Mouse (Mus musculus) kidney, embryonic 15.5 days (tissue): ENCODE results near the gene Cdk1. TPM values are rescaled to one million over a fixed set of nuclear protein-coding genes. Genes with fewer than 3 reads are reported as not detected.
A peak's percentile ranks its signal among the peaks of the same experiment; 100 is the strongest.
"Not testable (repeated sequence)": the region's sequence is repeated elsewhere in the genome, so short reads cannot be mapped to it uniquely, and the experiment has no call there.

Experiments
- ATAC-seq: fragments of 200-750 bp; cut with Nextera tagmentation; replicated peaks from 2 replicates; pipeline ENCODE4 v1.8.0; 2017; ENCODE audit warnings: moderate TSS enrichment; ENCODE audit not compliant: low FRiP score
- H3K27ac ChIP-seq: fragments of 300-500 bp; sonication (generic); 2 replicates; pipeline ENCODE4 v1.5.1; 2015; ENCODE audit warnings: mild to moderate bottlenecking, inconsistent platforms
- H3K27me3 ChIP-seq: fragments of 300-500 bp; sonication (generic); 2 replicates; pipeline ENCODE4 v1.6.1; 2015; ENCODE audit warnings: inconsistent platforms
- H3K36me3 ChIP-seq: fragments of 300-500 bp; sonication (generic); 2 replicates; pipeline ENCODE4 v1.6.1; 2015; ENCODE audit warnings: inconsistent platforms
- H3K4me1 ChIP-seq: fragments of 300-500 bp; sonication (generic); 2 replicates; pipeline ENCODE4 v1.6.1; 2015; ENCODE audit warnings: inconsistent platforms
- H3K4me2 ChIP-seq: fragments of 300-500 bp; sonication (generic); 2 replicates; pipeline ENCODE4 v1.6.1; 2015; ENCODE audit warnings: moderate library complexity, mild to moderate bottlenecking, inconsistent platforms
- H3K4me3 ChIP-seq: fragments of 300-500 bp; sonication (generic); replicated peaks from 2 replicates; pipeline ENCODE4 v1.5.1; 2015; ENCODE audit warnings: mild to moderate bottlenecking, inconsistent platforms
- H3K9ac ChIP-seq: fragments of 300-500 bp; sonication (generic); 2 replicates; pipeline ENCODE4 v1.6.1; 2015; ENCODE audit warnings: mild to moderate bottlenecking, inconsistent platforms
- H3K9me3 ChIP-seq: fragments of 300-500 bp; sonication (generic); replicated peaks from 2 replicates; pipeline ENCODE4 v1.6.1; 2016; ENCODE audit warnings: inconsistent platforms
- WGBS: fragments of 180-500 bp; shearing (Covaris S2); methylation state at CpG from one replicate; pipeline ENCODE4 v1.1.7; 2015; ENCODE audit warnings: mixed read lengths; 5-methylcytosine and 5-hydroxymethylcytosine counted together
- polyA plus RNA-seq: library from polyadenylated mRNA; unstranded; fragments of >200 nt; fragmentation: Nextera tagmentation; extraction: Ambion mirVana; gene quantifications from 2 replicates; pipeline ENCODE4 v1.2.1, GENCODE M21; 2015

Gene Cdk1
- polyA plus RNA-seq, 1 experiment from 2014 or later: 490 TPM

DNA sequence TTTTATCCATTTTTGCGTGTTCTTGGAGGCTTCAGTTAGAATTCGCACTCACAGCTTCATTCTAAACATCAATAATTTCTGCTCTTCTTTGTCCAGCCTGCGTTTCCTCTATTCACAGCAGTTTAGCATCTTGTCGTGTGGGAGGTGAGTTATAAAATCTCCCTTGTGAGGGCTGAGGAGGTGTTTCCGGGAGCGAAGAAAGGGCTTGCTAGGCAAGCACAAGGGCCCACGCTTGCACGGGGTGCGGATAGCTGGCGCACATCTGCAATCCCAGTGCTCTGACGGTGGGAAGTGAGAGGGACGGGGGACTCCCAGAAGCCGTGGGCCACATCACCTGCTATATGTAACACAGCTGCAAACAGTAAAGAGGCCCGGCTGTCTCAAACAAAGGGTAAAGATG, 19.3 kb upstream of the Cdk1 start:
- no peak overlapping the region for H3K4me2 ChIP-seq
- 56% methylated on average over 14 of the region's 14 CpGs for WGBS
- ATAC-seq: no peak
- no peak overlapping the region for H3K9ac ChIP-seq
- H3K9me3 ChIP-seq: no peaks in the 10 kb centered on the region
- no peaks in the 10 kb centered on the region for H3K4me1 ChIP-seq
- no peak overlapping the region for H3K4me3 ChIP-seq
- no peaks in the 10 kb centered on the region for H3K36me3 ChIP-seq
- H3K27ac ChIP-seq: no peak overlapping the region
- H3K27me3 ChIP-seq: no peaks in the 10 kb centered on the region

GRCm38 (mm10) chr10:69371441-69371840, 18.7 kb upstream of the Cdk1 start:
- 0 out of 2 replicates have a peak, but pooled peaks have one; percentile 49 for ATAC-seq
- Histone ChIP-seq H3K9me3 (no peaks in the 10 kb centered on the region), H3K36me3 (no peaks in the 10 kb centered on the region), H3K9ac (no peak overlapping the region), H3K27ac (no peak overlapping the region), H3K4me3 (no peak overlapping the region), H3K4me2 (no peak overlapping the region), H3K4me1 (no peaks in the 10 kb centered on the region), H3K27me3 (no peaks in the 10 kb centered on the region)
- 23% methylated on average over 10 of the region's 10 CpGs for WGBS

DNA sequence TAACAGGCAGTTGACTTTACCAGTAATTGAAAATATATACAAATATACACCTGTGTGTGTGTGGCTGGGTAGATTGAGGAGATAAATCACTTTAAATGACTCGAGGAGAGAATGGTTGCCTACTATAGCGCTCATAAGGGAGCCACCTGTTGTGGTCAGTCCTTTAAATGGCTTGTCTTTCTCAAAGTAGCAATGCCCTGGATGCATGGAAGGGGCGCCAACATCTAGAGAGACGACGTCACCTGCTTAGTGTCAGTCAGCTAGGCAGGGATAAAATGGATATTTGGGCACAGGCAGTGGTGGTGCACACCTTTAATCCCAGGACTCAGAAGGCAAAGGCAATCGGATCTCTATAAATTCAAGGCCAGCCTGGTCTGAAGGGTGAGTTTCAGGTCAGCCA, 16.6 kb upstream of the Cdk1 start:
- no peak overlapping the region for H3K27ac ChIP-seq
- no peaks in the 10 kb centered on the region for H3K9me3 ChIP-seq
- no peaks in the 10 kb centered on the region for H3K36me3 ChIP-seq
- ATAC-seq: no peak
- no peaks in the 10 kb centered on the region for H3K4me1 ChIP-seq
- H3K4me3 ChIP-seq: no peak overlapping the region
- WGBS: 81% methylated on average over 6 of the region's 6 CpGs
- H3K9ac ChIP-seq: no peak overlapping the region
- H3K27me3 ChIP-seq: no peaks in the 10 kb centered on the region
- no peak overlapping the region for H3K4me2 ChIP-seq

- WGBS: 90% methylated on average over 13 of the region's 13 CpGs
- H3K9ac ChIP-seq: no peak overlapping the region
Observed at GRCm38 (mm10) chr10:69366877-69367387, 14.2 kb upstream of the Cdk1 start.

DNA sequence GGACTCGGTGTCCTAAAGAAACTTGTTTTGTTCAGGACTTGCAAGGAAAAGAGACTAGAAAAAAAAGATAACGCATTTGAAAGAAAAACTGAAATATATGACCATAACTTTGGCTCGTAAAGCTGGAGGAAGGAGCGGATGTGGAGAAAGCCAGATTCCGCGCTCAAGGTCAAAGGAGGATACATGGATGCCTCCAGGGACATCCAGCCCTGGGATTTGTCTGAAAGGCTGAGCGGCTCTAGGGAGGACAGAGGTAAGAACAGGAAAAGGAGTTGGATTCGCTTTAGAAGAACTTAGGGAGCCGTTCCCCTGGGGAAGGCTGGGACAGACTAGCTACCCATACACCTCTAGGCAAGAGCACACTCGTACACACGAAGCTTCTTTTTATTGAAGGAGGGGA, 13.5 kb upstream of the Cdk1 start:
- WGBS: 72% methylated on average over 11 of the region's 11 CpGs

More at GRCm38 (mm10) chr10:69366877-69367387, 14.2 kb upstream of the Cdk1 start:
- ATAC-seq: no peak
- Histone ChIP-seq H3K4me3 (no peak overlapping the region), H3K36me3 (no peaks in the 10 kb centered on the region), H3K4me2 (no peak overlapping the region), H3K4me1 (no peaks in the 10 kb centered on the region), H3K9me3 (no peaks in the 10 kb centered on the region; the same call in 1 of the 2 replicates), H3K27ac (no peak overlapping the region), H3K27me3 (no peaks in the 10 kb centered on the region)

GRCm38 (mm10) chr10:69359666-69360065, 6.9 kb upstream of the Cdk1 start:
- Histone ChIP-seq H3K4me2 (no peak overlapping the region), H3K27ac (no peak overlapping the region), H3K9me3 (no peaks in the 10 kb centered on the region; the same call in 1 of the 2 replicates), H3K27me3 (no peaks in the 10 kb centered on the region), H3K9ac (no peak overlapping the region), H3K36me3 (no peaks in the 10 kb centered on the region), H3K4me1 (no peaks in the 10 kb centered on the region), H3K4me3 (no peak overlapping the region)
- WGBS: 86% methylated on average over 1 of the region's 1 CpGs
- no peak for ATAC-seq

More for the DNA sequence above, 13.5 kb upstream of the Cdk1 start:
- H3K4me3 ChIP-seq: no peak overlapping the region
- H3K4me2 ChIP-seq: no peak overlapping the region
- H3K9ac ChIP-seq: no peak overlapping the region
- H3K4me1 ChIP-seq: no peaks in the 10 kb centered on the region
- no peak overlapping the region for H3K27ac ChIP-seq
- no peak for ATAC-seq
- no peaks in the 10 kb centered on the region for H3K36me3 ChIP-seq
- no peaks in the 10 kb centered on the region for H3K27me3 ChIP-seq
- H3K9me3 ChIP-seq: no peaks in the 10 kb centered on the region; the same call in 1 of the 2 replicates

GRCm38 (mm10) chr10:69353086-69353479, 345 bp upstream of the Cdk1 start:
- peaks cover 32% of the 10 kb centered on the region for H3K4me1 ChIP-seq
- peak overlapping the region; percentile 43; the same call in 1 of the 2 replicates for H3K9ac ChIP-seq
- WGBS: 28% methylated on average over 5 of the region's 5 CpGs
- 0 out of 2 replicates have a peak overlapping the region, but pooled peaks have one; percentile 56 for H3K27ac ChIP-seq
- peaks cover 26% of the 10 kb centered on the region for H3K36me3 ChIP-seq
- peak overlapping the region; percentile 75 for H3K4me2 ChIP-seq
- H3K9me3 ChIP-seq, H3K27me3 ChIP-seq: not testable (repeated sequence)
- H3K4me3 ChIP-seq: peak overlapping the region; percentile 67
- peak; percentile 17; the same call in 1 of the 2 replicates for ATAC-seq

DNA sequence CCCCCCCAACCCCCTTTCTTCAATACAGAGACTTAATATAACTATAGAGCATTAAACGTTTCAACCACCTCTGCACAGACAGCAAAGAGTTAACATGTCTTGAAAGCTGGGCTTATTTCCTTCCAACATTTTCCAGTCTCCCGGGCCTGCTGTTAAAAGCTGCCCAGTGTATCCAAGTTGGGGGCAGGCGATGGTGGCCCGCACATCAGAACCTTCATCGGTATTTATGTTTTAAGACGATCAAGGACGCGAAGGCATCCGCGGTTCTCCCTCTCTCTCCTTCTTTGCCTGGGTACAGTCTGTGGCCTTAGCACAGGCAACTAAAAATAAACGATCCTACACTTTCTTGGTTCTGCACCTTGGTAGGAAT, 911 bp downstream of the Cdk1 start:
- Histone ChIP-seq H3K9me3 (no peaks in the 10 kb centered on the region), H3K4me3 (peak overlapping the region; percentile 67), H3K4me2 (peak overlapping the region; percentile 75), H3K27ac (peak overlapping the region; percentile 81), H3K9ac (peak overlapping the region; percentile 79), H3K36me3 (peaks cover 39% of the 10 kb centered on the region), H3K4me1 (peaks cover 42% of the 10 kb centered on the region), H3K27me3 (no peaks in the 10 kb centered on the region)
- no peak for ATAC-seq
- WGBS: under 1% methylated on average over 11 of the region's 11 CpGs

- Histone ChIP-seq H3K27ac (peak overlapping the region; percentile 81), H3K4me2 (peak overlapping the region; percentile 75), H3K4me3 (peak overlapping the region; percentile 67), H3K27me3 (no peaks in the 10 kb centered on the region), H3K4me1 (peaks cover 47% of the 10 kb centered on the region), H3K9ac (peak overlapping the region; percentile 79), H3K9me3 (no peaks in the 10 kb centered on the region), H3K36me3 (peaks cover 45% of the 10 kb centered on the region)
- WGBS: 13% methylated on average over 12 of the region's 12 CpGs
- no peak for ATAC-seq
Observed at GRCm38 (mm10) chr10:69351071-69351841, 1.5 kb downstream of the Cdk1 start.

DNA sequence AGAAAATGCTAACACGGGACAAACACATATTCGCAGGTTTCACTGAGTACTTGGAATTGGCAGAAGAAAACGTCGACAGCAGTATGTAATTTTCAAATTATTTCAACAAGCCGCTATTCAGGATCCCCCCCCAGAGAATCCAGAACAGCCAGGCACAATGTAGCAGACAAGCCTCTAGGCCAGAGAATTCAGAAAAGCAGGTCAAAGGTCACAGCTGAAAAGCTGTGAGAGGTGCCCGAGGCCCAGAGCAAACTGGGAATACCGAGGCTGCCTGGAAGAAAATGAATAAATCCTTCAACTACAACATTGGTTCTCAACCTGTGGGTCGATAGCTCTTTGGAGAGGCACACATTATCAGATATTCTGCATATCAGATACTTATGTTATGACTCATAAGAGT, 4.5 kb downstream of the Cdk1 start:
- Histone ChIP-seq H3K36me3 (peaks cover 74% of the 10 kb centered on the region), H3K27me3 (no peaks in the 10 kb centered on the region), H3K27ac (no peak overlapping the region), H3K4me1 (peaks cover 49% of the 10 kb centered on the region), H3K4me2 (no peak overlapping the region; the same call in 1 of the 2 replicates), H3K9ac (no peak overlapping the region), H3K9me3 (no peaks in the 10 kb centered on the region), H3K4me3 (no peak overlapping the region)
- WGBS: 63% methylated on average over 8 of the region's 8 CpGs
- no peak for ATAC-seq

DNA sequence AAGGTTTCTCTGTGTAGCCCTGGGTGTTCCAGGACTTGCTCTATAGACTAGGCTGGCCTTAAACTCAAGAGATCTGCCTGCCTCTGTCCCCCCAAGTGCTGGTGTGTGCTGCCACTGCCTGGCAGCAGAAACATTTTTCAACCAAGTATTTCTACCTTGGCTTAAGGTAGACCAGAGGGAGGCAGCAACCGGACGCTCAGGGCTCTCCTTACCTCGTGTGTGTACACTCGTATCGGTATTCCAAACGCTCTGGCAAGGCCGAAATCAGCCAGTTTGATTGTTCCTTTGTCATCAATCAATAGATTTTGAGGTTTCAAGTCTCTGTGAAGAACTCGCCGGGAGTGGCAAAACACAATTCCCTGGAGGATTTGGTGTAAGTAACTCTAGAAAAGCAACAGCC, 10.4 kb downstream of the Cdk1 start:
- ATAC-seq: no peak
- WGBS: 83% methylated on average over 9 of the region's 9 CpGs

GRCm38 (mm10) chr10:69341570-69342227, 11.0 kb downstream of the Cdk1 start:
- ATAC-seq: no peak; the same call in 1 of the 2 replicates
- Histone ChIP-seq H3K36me3 (peaks cover 99% of the 10 kb centered on the region), H3K9ac (no peak overlapping the region), H3K4me2 (no peak overlapping the region), H3K9me3 (no peaks in the 10 kb centered on the region), H3K27ac (no peak overlapping the region), H3K4me3 (no peak overlapping the region), H3K27me3 (no peaks in the 10 kb centered on the region), H3K4me1 (peaks cover 6% of the 10 kb centered on the region; the same call in 1 of the 2 replicates)
- WGBS: 77% methylated on average over 6 of the region's 6 CpGs

More for the DNA sequence above, 10.4 kb downstream of the Cdk1 start:
- peaks cover 12% of the 10 kb centered on the region for H3K4me1 ChIP-seq
- H3K27me3 ChIP-seq: no peaks in the 10 kb centered on the region
- no peak overlapping the region for H3K4me2 ChIP-seq
- H3K9me3 ChIP-seq: no peaks in the 10 kb centered on the region
- H3K27ac ChIP-seq: no peak overlapping the region
- H3K4me3 ChIP-seq: no peak overlapping the region
- H3K9ac ChIP-seq: no peak overlapping the region
- peaks cover 99% of the 10 kb centered on the region for H3K36me3 ChIP-seq
